ENCODE assay signal across 11 mouse cellular contexts in the genomic region with DNA sequence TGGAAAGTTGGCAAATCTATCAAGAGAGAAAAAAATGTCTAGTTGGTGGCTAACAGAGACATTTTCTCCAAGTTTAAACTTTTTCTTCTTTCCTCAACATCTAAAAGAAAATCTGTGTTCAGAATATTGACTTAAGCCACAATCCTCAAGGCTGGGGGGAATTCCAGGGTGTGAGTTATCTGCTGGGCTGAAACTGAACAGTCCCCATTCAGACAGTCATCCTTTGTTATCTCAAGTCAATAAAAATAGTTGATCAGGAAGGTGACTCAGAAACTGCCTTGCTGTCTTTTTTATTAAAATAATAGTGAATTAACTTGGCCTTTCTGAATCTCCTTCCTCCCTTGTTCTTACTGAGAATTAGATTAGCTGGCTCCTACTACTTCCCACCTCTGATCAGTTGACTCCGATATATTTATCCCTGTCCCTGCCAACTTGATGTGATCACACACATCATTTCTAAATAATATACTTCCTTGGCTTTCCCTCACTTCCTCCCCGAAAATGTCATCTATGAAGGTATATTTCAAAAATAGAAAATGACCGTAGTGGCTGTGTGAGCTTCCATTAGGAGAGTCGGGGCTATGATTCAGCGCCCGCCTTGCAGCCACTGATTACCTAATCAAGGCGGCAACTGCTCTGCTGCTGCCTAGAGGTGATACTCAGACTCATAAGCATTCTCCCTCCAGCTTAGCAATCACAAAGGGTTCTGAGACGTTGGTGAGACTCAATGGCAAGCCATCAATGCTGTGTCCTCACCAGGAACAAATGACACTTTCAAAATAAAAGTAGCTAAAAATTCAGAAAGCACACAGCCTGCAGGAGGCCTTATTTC. TPM values are rescaled to one million over a fixed set of nuclear protein-coding genes. Genes with fewer than 3 reads are reported as not detected.
DNase-seq lines count a peak whose midpoint lies in the region; ATAC-seq lines count a peak whose summit lies in the region.
"Had no signal": no experiment of that assay in that cellular context is flagged by ENCODE, and none has a peak within 500 bp of the region (broad histone marks: within the 10 kb centered on the region; RNA-seq: fewer than 3 reads in every experiment).

No protein-coding gene starts in this region.

- no peak for ATAC-seq in activated CD4-positive, CD25-positive, alpha-beta regulatory T cell, adult 4 months

- peak; percentile 84 for DNase-seq in 416B (ENCODE audit: low read depth)
- DNase-seq in NIH3T3 (ENCODE audit: low read depth): peak; percentile 68
- DNase-seq in heart, postnatal 4 days: peak; percentile 33
- DNase-seq in lung, postnatal 4 days: peak; percentile 26 to 29
- no peak for DNase-seq in cerebellum, adult 9-11 months
- no peak for DNase-seq in left cerebral cortex, postnatal 10 days (ENCODE audit: extremely low spot score in 1 of 2, low spot score in 2 of 2)
- DNase-seq in embryo, embryonic 9.5 days (ENCODE audit: extremely low spot score): no peak
- DNase-seq: cerebellum, adult 11-12 months; kidney, postnatal 36 days; right cerebral cortex, postnatal 14 days had no signal

- intact Hi-C loops in left cerebral cortex, postnatal 10 days (cut with DNase I): no loop called here

RNA-seq across cellular contexts. Expression of gene Ralgapa2, which starts 21.2 kb away (rescaled TPM):
- 10 to 100 TPM; 33.1 to 35.7 TPM for total RNA-seq in heart, postnatal 4 days (2021)
- 10 to 100 TPM; 26.0 to 29.8 TPM for total RNA-seq in left cerebral cortex, postnatal 10 days (2021)
- 10 to 100 TPM in 1 of 2 experiments, 1 to 10 TPM in 1; 9.3 to 12.0 TPM for polyA plus RNA-seq in activated CD4-positive, CD25-positive, alpha-beta regulatory T cell, adult 4 months (2017; shearing (Covaris generic))

Comparison
In these comparisons a context has a peak if more than half of its experiments do, and no peak if none do; other contexts are left out.
1. DNase-seq: peak in 416B (single experiment), NIH3T3 (single experiment), heart, postnatal 4 days (single experiment) and lung, postnatal 4 days (2 of 2); none in cerebellum, adult 9-11 months (single experiment), left cerebral cortex, postnatal 10 days (0 of 2) and embryo, embryonic 9.5 days (single experiment).